Mouse (Mus musculus): ENCODE measurements at regions not wholly inside any gene's neighbourhood (a gene's known extent, or its start where the extent isn't known, plus 50 kb on each side); places are given as distances from the start of the nearest gene placed in this dataset.

DNA sequence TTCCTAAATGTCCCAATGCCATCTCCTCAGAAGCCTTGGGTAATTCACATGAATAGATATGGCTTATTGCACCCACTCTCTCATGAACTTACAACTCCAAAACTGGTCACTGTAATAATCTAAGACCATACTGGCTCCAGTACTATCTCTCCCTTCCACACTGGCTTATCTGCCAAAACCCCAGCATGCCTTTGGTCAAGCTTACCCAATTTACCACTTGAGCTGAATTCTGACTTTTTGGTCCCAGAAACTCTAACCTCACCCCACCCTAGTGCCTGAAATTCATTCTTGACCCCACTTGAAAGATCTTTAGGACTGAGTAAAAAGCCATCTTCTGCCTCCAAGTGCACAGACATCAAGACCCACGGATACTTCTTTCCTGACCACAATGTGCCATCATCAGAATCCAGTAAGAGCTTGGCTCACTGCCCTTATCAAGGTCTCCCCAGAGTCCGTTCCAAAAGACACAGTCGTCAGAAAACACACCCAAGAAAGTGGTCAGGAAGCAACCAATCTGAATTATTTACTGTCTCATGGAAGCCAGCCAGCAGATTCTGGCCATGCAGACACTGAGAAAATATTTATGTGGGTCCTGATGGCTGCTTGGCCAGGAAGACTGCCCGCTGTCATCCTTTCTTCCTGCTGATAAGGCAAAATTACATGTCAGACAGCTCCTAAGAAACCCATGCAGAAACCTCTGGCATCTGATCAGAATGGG is 70.3 kb upstream of the Trabd2b start:
- Histone ChIP-seq H3K27me3 (ENCODE audit: insufficient read depth, low read length) (no peaks in the 10 kb centered on the region), H3K4me2 (ENCODE audit: low read depth) (no peak overlapping the region), H3K27ac (ENCODE audit: low read depth, low read length) (no peak overlapping the region), H3K4me1 (ENCODE audit: insufficient read depth) (no peaks in the 10 kb centered on the region), H3K9ac (no peak overlapping the region), H3K4me3 (ENCODE audit: low read depth, low read length) (no peak overlapping the region), H3K9me3 (ENCODE audit: low read length) (no peaks in the 10 kb centered on the region), H3K36me3 (ENCODE audit: insufficient read depth) (no peaks in the 10 kb centered on the region)
- WGBS: 65% methylated on average over 4 of the region's 4 CpGs
- no peak for ATAC-seq
- DNase-seq: no peak
- no peak for TF ChIP-seq CTCF (IDR thresholded peaks at IDR 0.05; ENCODE audit: low read depth)

DNA sequence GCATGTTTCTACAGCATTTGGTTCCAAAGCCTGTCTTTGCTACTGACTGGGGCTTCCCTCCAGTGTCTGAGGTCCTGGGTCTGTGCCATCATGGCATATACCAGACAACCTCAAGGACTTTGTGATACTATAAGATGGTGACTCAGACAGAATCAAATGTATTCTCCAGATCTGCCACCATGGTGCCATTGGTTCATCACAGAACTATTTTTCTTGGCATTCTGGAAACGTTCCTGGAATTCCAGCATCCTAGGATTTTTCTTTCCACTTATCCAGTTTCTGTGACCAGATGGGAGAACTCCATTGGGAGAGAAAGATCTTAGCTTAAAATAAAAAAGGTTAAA is 69.8 kb upstream of the Trabd2b start:
- Histone ChIP-seq H3K4me3 (ENCODE audit: low read depth, low read length) (no peak overlapping the region), H3K9ac (no peak overlapping the region), H3K4me1 (ENCODE audit: insufficient read depth) (no peaks in the 10 kb centered on the region), H3K4me2 (ENCODE audit: low read depth) (no peak overlapping the region), H3K36me3 (ENCODE audit: insufficient read depth) (no peaks in the 10 kb centered on the region), H3K27ac (ENCODE audit: low read depth, low read length) (no peak overlapping the region), H3K27me3 (ENCODE audit: insufficient read depth, low read length) (no peaks in the 10 kb centered on the region), H3K9me3 (ENCODE audit: low read length) (no peaks in the 10 kb centered on the region)
- ATAC-seq: no peak
- TF ChIP-seq CTCF (IDR thresholded peaks at IDR 0.05; ENCODE audit: low read depth): no peak
- DNase-seq: no peak
- 69% methylated on average over 1 of the region's 1 CpGs for WGBS

DNA sequence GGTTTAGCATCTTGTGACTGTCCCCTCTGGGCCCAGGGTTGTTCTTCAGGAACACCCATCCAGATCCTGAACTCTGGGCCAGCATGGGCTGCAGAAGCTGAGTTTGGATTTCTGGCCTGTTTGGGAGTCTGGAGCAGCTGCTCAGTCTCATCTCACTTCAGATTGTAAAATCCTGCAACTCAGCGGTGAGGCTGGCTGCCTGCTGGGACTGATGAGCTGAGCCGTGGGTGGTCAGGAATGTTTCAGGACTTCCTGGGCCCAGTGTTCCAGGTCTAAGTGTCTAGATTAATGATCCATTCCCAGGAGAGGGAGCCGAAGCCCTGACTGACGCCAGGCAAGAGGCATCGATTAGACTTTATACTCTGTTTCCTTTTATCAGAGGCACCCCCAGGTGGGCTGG is 66.7 kb upstream of the Trabd2b start:
- no peak overlapping the region for H3K4me3 ChIP-seq (ENCODE audit: low read depth, low read length)
- H3K9ac ChIP-seq: no peak overlapping the region
- ATAC-seq: no peak
- no peaks in the 10 kb centered on the region for H3K36me3 ChIP-seq (ENCODE audit: insufficient read depth)
- H3K4me2 ChIP-seq (ENCODE audit: low read depth): no peak overlapping the region
- H3K4me1 ChIP-seq (ENCODE audit: insufficient read depth): no peaks in the 10 kb centered on the region
- no peak for TF ChIP-seq CTCF (IDR thresholded peaks at IDR 0.05; ENCODE audit: low read depth)
- H3K27ac ChIP-seq (ENCODE audit: low read depth, low read length): no peak overlapping the region
- 69% methylated on average over 5 of the region's 5 CpGs for WGBS
- DNase-seq: no peak
- no peaks in the 10 kb centered on the region for H3K27me3 ChIP-seq (ENCODE audit: insufficient read depth, low read length)
- H3K9me3 ChIP-seq (ENCODE audit: low read length): no peaks in the 10 kb centered on the region

DNA sequence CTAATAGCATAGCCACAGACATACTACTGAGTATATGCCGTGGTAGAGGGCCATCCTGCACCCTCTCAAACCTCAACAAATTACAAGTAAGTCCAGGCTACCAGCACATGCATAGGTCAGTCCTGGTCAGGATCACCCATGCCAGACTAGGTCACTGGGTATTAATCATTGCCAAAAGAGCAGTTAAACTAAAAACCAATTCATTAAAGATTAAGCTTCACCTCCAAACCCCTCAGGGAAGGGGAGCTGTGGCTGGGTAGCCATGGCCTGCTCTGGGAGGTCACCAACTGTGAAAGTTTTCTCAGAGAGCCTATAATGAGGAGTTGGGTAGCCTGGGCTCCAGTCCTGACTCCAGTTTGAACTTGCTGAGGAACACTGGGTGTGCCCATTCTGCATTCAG is 61.4 kb upstream of the Trabd2b start:
- H3K27ac ChIP-seq (ENCODE audit: low read depth, low read length): no peak overlapping the region
- H3K4me2 ChIP-seq (ENCODE audit: low read depth): no peak overlapping the region
- H3K36me3 ChIP-seq (ENCODE audit: insufficient read depth): no peaks in the 10 kb centered on the region
- no peak overlapping the region for H3K9ac ChIP-seq
- DNase-seq (no peak), ATAC-seq (no peak)
- no peak overlapping the region for H3K4me3 ChIP-seq (ENCODE audit: low read depth, low read length)
- no peaks in the 10 kb centered on the region for H3K4me1 ChIP-seq (ENCODE audit: insufficient read depth)
- WGBS: 61% methylated on average over 1 of the region's 1 CpGs
- H3K9me3 ChIP-seq (ENCODE audit: low read length): no peaks in the 10 kb centered on the region
- no peak for TF ChIP-seq CTCF (IDR thresholded peaks at IDR 0.05; ENCODE audit: low read depth)
- 0 out of 2 replicates have a peak, but pooled peaks cover 3% of the 10 kb centered on the region for H3K27me3 ChIP-seq (ENCODE audit: insufficient read depth, low read length)

DNA sequence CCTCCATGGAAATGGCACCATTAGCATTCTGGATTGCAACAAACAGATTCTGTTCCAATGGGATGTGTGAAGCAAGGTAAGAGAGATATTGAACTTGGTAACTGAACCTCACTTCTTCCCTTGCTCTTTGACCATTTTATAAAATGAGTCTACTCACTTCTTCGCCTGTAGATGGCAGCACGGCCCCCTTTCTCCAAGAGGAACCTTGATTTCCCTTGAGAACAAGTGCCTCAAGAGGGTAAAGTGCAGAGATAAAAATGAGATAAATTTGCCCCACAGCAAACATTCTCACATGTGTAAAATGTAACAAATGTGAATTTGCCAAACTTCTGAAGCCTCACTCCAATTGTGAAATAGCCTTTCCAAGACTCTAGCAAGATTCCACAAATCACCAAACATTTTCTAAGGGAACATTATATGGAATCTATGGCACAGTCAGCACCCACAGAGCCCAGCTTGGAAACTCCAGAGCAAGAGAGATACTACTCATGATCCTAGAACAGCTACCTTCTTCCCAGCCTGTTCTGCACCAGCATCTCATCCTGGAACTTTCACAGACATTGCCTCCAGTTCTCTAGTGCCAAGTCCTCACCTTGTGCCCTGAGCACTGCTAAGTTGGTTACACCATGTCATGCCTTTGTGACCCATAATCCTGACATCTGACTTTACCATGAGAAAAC is 60.3 kb upstream of the Trabd2b start:
- DNase-seq (peak; percentile 65), ATAC-seq (no peak)
- peak; percentile 73 for TF ChIP-seq CTCF (IDR thresholded peaks at IDR 0.05; ENCODE audit: low read depth)
- Histone ChIP-seq H3K27me3 (ENCODE audit: insufficient read depth, low read length) (0 out of 2 replicates have a peak, but pooled peaks cover 3% of the 10 kb centered on the region), H3K4me1 (ENCODE audit: insufficient read depth) (no peaks in the 10 kb centered on the region), H3K9ac (no peak overlapping the region), H3K36me3 (ENCODE audit: insufficient read depth) (no peaks in the 10 kb centered on the region), H3K4me3 (ENCODE audit: low read depth, low read length) (no peak overlapping the region), H3K4me2 (ENCODE audit: low read depth) (no peak overlapping the region), H3K9me3 (ENCODE audit: low read length) (no peaks in the 10 kb centered on the region), H3K27ac (ENCODE audit: low read depth, low read length) (no peak overlapping the region)
- 0% methylated on average over 2 of the region's 2 CpGs for WGBS

DNA sequence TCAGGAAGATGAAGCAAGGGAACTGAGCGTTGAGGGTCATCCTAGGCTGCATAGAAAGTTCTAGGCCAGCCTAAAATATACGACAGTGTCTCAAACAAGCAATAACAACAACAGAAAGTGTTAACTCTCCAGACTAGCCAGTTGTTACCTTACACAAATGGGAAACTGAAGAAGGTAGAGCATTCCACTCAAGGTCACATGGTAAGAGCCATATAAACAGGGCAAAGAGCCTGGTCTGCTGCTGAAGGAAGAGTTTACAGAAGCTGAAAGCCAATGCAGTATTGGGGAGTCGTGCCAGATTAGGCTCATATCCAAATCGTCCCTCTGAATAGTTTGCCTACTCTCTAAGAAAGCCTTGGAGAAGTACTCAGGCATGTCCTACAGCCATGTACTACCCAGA is 59.6 kb upstream of the Trabd2b start:
- no peak for DNase-seq
- Histone ChIP-seq H3K9ac (no peak overlapping the region), H3K27me3 (ENCODE audit: insufficient read depth, low read length) (0 out of 2 replicates have a peak, but pooled peaks cover 3% of the 10 kb centered on the region), H3K36me3 (ENCODE audit: insufficient read depth) (no peaks in the 10 kb centered on the region), H3K4me3 (ENCODE audit: low read depth, low read length) (no peak overlapping the region), H3K9me3 (ENCODE audit: low read length) (no peaks in the 10 kb centered on the region), H3K4me2 (ENCODE audit: low read depth) (no peak overlapping the region), H3K27ac (ENCODE audit: low read depth, low read length) (no peak overlapping the region), H3K4me1 (ENCODE audit: insufficient read depth) (no peaks in the 10 kb centered on the region)
- WGBS: 65% methylated on average over 4 of the region's 4 CpGs
- no peak for TF ChIP-seq CTCF (IDR thresholded peaks at IDR 0.05; ENCODE audit: low read depth)
- ATAC-seq: no peak

DNA sequence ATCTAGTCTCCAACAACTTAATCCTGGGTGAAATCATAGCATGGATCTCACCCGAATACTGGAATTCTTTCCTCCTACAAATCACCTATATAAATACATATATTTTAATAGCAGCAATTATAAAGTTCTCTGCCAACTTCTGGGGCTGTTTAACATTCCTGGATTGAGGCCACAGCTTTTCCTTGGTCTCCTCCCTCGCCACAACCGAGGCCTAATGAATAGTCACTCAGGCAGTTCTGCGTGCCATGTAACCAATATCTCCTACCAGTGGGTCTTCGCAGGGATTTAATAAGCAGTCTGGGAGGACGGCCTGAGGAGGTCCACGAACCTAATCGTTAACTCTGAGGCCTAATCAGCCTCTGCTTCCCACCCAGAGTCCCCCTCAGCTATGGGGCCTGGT is 56.9 kb upstream of the Trabd2b start:
- Histone ChIP-seq H3K27ac (ENCODE audit: low read depth, low read length) (no peak overlapping the region), H3K27me3 (ENCODE audit: insufficient read depth, low read length) (0 out of 2 replicates have a peak, but pooled peaks cover 3% of the 10 kb centered on the region), H3K4me2 (ENCODE audit: low read depth) (no peak overlapping the region), H3K4me3 (ENCODE audit: low read depth, low read length) (no peak overlapping the region), H3K4me1 (ENCODE audit: insufficient read depth) (no peaks in the 10 kb centered on the region), H3K9me3 (ENCODE audit: low read length) (no peaks in the 10 kb centered on the region), H3K36me3 (ENCODE audit: insufficient read depth) (no peaks in the 10 kb centered on the region), H3K9ac (no peak overlapping the region)
- ATAC-seq (no peak), DNase-seq (no peak)
- WGBS: 37% methylated on average over 8 of the region's 8 CpGs
- no peak for TF ChIP-seq CTCF (IDR thresholded peaks at IDR 0.05; ENCODE audit: low read depth)

All from forebrain, postnatal 0 days (tissue).